Mouse (Mus musculus): ENCODE measurements at regions not wholly inside any gene's neighbourhood (a gene's known extent, or its start where the extent isn't known, plus 50 kb on each side); places are given as distances from the start of the nearest gene placed in this dataset.

- no peak for TF ChIP-seq CTCF (IDR thresholded peaks at IDR 0.05)
- no peak for TF ChIP-seq POLR2A (IDR thresholded peaks at IDR 0.05; ENCODE audit: insufficient read depth, low read depth, low read length)
- no peak for TF ChIP-seq EP300 (IDR thresholded peaks at IDR 0.05; ENCODE audit: insufficient read depth, low read depth, low read length)
These were observed 1213.7 kb downstream of the Efna5 start for GRCm38 (mm10) chr17:61667428-61667827.
